Mouse (Mus musculus): ENCODE measurements around the gene Lilr4b. TPM values are rescaled to one million over a fixed set of nuclear protein-coding genes. Genes with fewer than 3 reads are reported as not detected.
"Not testable (repeated sequence)": the region's sequence is repeated elsewhere in the genome, so short reads cannot be mapped to it uniquely, and the experiment has no call there.

Gene Lilr4b
- 1.2 and 2.8 TPM in 2 replicates for polyA plus RNA-seq (2014; fragmentation: Nextera tagmentation; extraction: Ambion mirVana)

GRCm38 (mm10) chr10:51480397-51480796 lies at the start of gene Lilr4b, which contains the start of gene Gm49339:
Lilr4b (plus strand) TSS chr10:51480632.
Gm49339 (plus strand) TSS chr10:51480612.
- H3K27me3 ChIP-seq (ENCODE audit: control insufficient read depth, insufficient read depth, low read length); ATAC-seq (ENCODE audit: insufficient number of reproducible peaks, insufficient read depth, low FRiP score, low read depth); H3K36me3 ChIP-seq (ENCODE audit: control insufficient read depth, insufficient read depth, low read length); H3K9me3 ChIP-seq (ENCODE audit: control insufficient read depth, low read length); H3K9ac ChIP-seq (ENCODE audit: low read length); H3K27ac ChIP-seq (replicated peaks in 1 of 2; ENCODE audit: control insufficient read depth in 1 of 2, insufficient read depth in 1 of 2, low read depth in 2 of 2, low read length in 2 of 2); H3K4me1 ChIP-seq (ENCODE audit: control insufficient read depth in 2 of 2, insufficient read depth in 2 of 2, low read length in 2 of 2); H3K4me3 ChIP-seq (ENCODE audit: control insufficient read depth in 1 of 2, insufficient read depth in 1 of 2, low read depth in 1 of 2, low read length in 2 of 2); H3K4me2 ChIP-seq (ENCODE audit: low read length): not testable (repeated sequence)
- WGBS: 96% methylated on average over 1 of the region's 3 CpGs

- H3K9me3 ChIP-seq (ENCODE audit: control insufficient read depth, low read length): no peaks in the 10 kb centered on the region
- no peak overlapping the region for H3K27ac ChIP-seq (replicated peaks in 1 of 2; ENCODE audit: control insufficient read depth in 1 of 2, insufficient read depth in 1 of 2, low read depth in 2 of 2, low read length in 2 of 2)
- no peaks in the 10 kb centered on the region for H3K4me1 ChIP-seq (ENCODE audit: control insufficient read depth in 2 of 2, insufficient read depth in 2 of 2, low read length in 2 of 2)
- no peak overlapping the region for H3K4me2 ChIP-seq (ENCODE audit: low read length)
- H3K4me3 ChIP-seq (ENCODE audit: control insufficient read depth in 1 of 2, insufficient read depth in 1 of 2, low read depth in 1 of 2, low read length in 2 of 2): no peak overlapping the region
- H3K27me3 ChIP-seq (ENCODE audit: control insufficient read depth, insufficient read depth, low read length): no peaks in the 10 kb centered on the region
- ATAC-seq (ENCODE audit: insufficient number of reproducible peaks, insufficient read depth, low FRiP score, low read depth): no peak
- H3K36me3 ChIP-seq (ENCODE audit: control insufficient read depth, insufficient read depth, low read length): no peaks in the 10 kb centered on the region
- H3K9ac ChIP-seq (ENCODE audit: low read length): no peak overlapping the region
Observed at GRCm38 (mm10) chr10:51432940-51433339, 47.5 kb upstream of the Lilr4b start.

GRCm38 (mm10) chr10:51435684-51436083 lies 44.7 kb upstream of the Lilr4b start:
- no peak overlapping the region for H3K27ac ChIP-seq (replicated peaks in 1 of 2; ENCODE audit: control insufficient read depth in 1 of 2, insufficient read depth in 1 of 2, low read depth in 2 of 2, low read length in 2 of 2)
- no peak overlapping the region for H3K4me3 ChIP-seq (ENCODE audit: control insufficient read depth in 1 of 2, insufficient read depth in 1 of 2, low read depth in 1 of 2, low read length in 2 of 2)
- H3K4me1 ChIP-seq (ENCODE audit: control insufficient read depth in 2 of 2, insufficient read depth in 2 of 2, low read length in 2 of 2): no peaks in the 10 kb centered on the region
- H3K9ac ChIP-seq (ENCODE audit: low read length): no peak overlapping the region
- no peak overlapping the region for H3K4me2 ChIP-seq (ENCODE audit: low read length)
- 69% methylated on average over 3 of the region's 3 CpGs for WGBS
- no peaks in the 10 kb centered on the region for H3K9me3 ChIP-seq (ENCODE audit: control insufficient read depth, low read length)
- ATAC-seq (ENCODE audit: insufficient number of reproducible peaks, insufficient read depth, low FRiP score, low read depth): no peak
- no peaks in the 10 kb centered on the region for H3K27me3 ChIP-seq (ENCODE audit: control insufficient read depth, insufficient read depth, low read length)
- H3K36me3 ChIP-seq (ENCODE audit: control insufficient read depth, insufficient read depth, low read length): no peaks in the 10 kb centered on the region

- no peaks in the 10 kb centered on the region for H3K4me1 ChIP-seq (ENCODE audit: control insufficient read depth in 2 of 2, insufficient read depth in 2 of 2, low read length in 2 of 2)
- WGBS: 80% methylated on average over 4 of the region's 4 CpGs
Observed at GRCm38 (mm10) chr10:51451610-51452009, 28.8 kb upstream of the Lilr4b start.

GRCm38 (mm10) chr10:51453616-51454298 lies 26.7 kb upstream of the Lilr4b start:
- 88% methylated on average over 1 of the region's 1 CpGs for WGBS
- H3K4me3 ChIP-seq (ENCODE audit: control insufficient read depth in 1 of 2, insufficient read depth in 1 of 2, low read depth in 1 of 2, low read length in 2 of 2): no peak overlapping the region
- H3K4me2 ChIP-seq (ENCODE audit: low read length): no peak overlapping the region
- no peaks in the 10 kb centered on the region for H3K9me3 ChIP-seq (ENCODE audit: control insufficient read depth, low read length)
- no peak for ATAC-seq (ENCODE audit: insufficient number of reproducible peaks, insufficient read depth, low FRiP score, low read depth)
- H3K27ac ChIP-seq (replicated peaks in 1 of 2; ENCODE audit: control insufficient read depth in 1 of 2, insufficient read depth in 1 of 2, low read depth in 2 of 2, low read length in 2 of 2): no peak overlapping the region
- no peaks in the 10 kb centered on the region for H3K27me3 ChIP-seq (ENCODE audit: control insufficient read depth, insufficient read depth, low read length)
- no peak overlapping the region for H3K9ac ChIP-seq (ENCODE audit: low read length)
- no peaks in the 10 kb centered on the region for H3K4me1 ChIP-seq (ENCODE audit: control insufficient read depth in 2 of 2, insufficient read depth in 2 of 2, low read length in 2 of 2)
- no peaks in the 10 kb centered on the region for H3K36me3 ChIP-seq (ENCODE audit: control insufficient read depth, insufficient read depth, low read length)

More at GRCm38 (mm10) chr10:51451610-51452009, 28.8 kb upstream of the Lilr4b start:
- H3K36me3 ChIP-seq (ENCODE audit: control insufficient read depth, insufficient read depth, low read length): no peaks in the 10 kb centered on the region
- H3K27me3 ChIP-seq (ENCODE audit: control insufficient read depth, insufficient read depth, low read length): no peaks in the 10 kb centered on the region
- no peak overlapping the region for H3K4me2 ChIP-seq (ENCODE audit: low read length)
- no peak overlapping the region for H3K27ac ChIP-seq (replicated peaks in 1 of 2; ENCODE audit: control insufficient read depth in 1 of 2, insufficient read depth in 1 of 2, low read depth in 2 of 2, low read length in 2 of 2)
- H3K9ac ChIP-seq (ENCODE audit: low read length): no peak overlapping the region
- no peak overlapping the region for H3K4me3 ChIP-seq (ENCODE audit: control insufficient read depth in 1 of 2, insufficient read depth in 1 of 2, low read depth in 1 of 2, low read length in 2 of 2)
- ATAC-seq (ENCODE audit: insufficient number of reproducible peaks, insufficient read depth, low FRiP score, low read depth): no peak
- H3K9me3 ChIP-seq (ENCODE audit: control insufficient read depth, low read length): no peaks in the 10 kb centered on the region

- no peak overlapping the region for H3K4me3 ChIP-seq (ENCODE audit: control insufficient read depth in 1 of 2, insufficient read depth in 1 of 2, low read depth in 1 of 2, low read length in 2 of 2)
- no peaks in the 10 kb centered on the region for H3K36me3 ChIP-seq (ENCODE audit: control insufficient read depth, insufficient read depth, low read length)
- no peak overlapping the region for H3K4me2 ChIP-seq (ENCODE audit: low read length)
- H3K9ac ChIP-seq (ENCODE audit: low read length): no peak overlapping the region
- 51% methylated on average over 1 of the region's 1 CpGs for WGBS
- no peak for ATAC-seq (ENCODE audit: insufficient number of reproducible peaks, insufficient read depth, low FRiP score, low read depth)
- H3K9me3 ChIP-seq (ENCODE audit: control insufficient read depth, low read length): no peaks in the 10 kb centered on the region
- H3K27me3 ChIP-seq (ENCODE audit: control insufficient read depth, insufficient read depth, low read length): no peaks in the 10 kb centered on the region
- H3K4me1 ChIP-seq (ENCODE audit: control insufficient read depth in 2 of 2, insufficient read depth in 2 of 2, low read length in 2 of 2): no peaks in the 10 kb centered on the region
- no peak overlapping the region for H3K27ac ChIP-seq (replicated peaks in 1 of 2; ENCODE audit: control insufficient read depth in 1 of 2, insufficient read depth in 1 of 2, low read depth in 2 of 2, low read length in 2 of 2)
Observed at GRCm38 (mm10) chr10:51454365-51454764, 26.1 kb upstream of the Lilr4b start.

- no peak for ATAC-seq (ENCODE audit: insufficient number of reproducible peaks, insufficient read depth, low FRiP score, low read depth)
Observed at GRCm38 (mm10) chr10:51455762-51456161, 24.7 kb upstream of the Lilr4b start.

GRCm38 (mm10) chr10:51456369-51456768 lies 24.1 kb upstream of the Lilr4b start:
- no peaks in the 10 kb centered on the region for H3K36me3 ChIP-seq (ENCODE audit: control insufficient read depth, insufficient read depth, low read length)
- WGBS: 61% methylated on average over 4 of the region's 4 CpGs
- H3K4me3 ChIP-seq (ENCODE audit: control insufficient read depth in 1 of 2, insufficient read depth in 1 of 2, low read depth in 1 of 2, low read length in 2 of 2): no peak overlapping the region
- no peaks in the 10 kb centered on the region for H3K9me3 ChIP-seq (ENCODE audit: control insufficient read depth, low read length)
- H3K4me2 ChIP-seq (ENCODE audit: low read length): no peak overlapping the region
- no peak overlapping the region for H3K27ac ChIP-seq (replicated peaks in 1 of 2; ENCODE audit: control insufficient read depth in 1 of 2, insufficient read depth in 1 of 2, low read depth in 2 of 2, low read length in 2 of 2)
- ATAC-seq (ENCODE audit: insufficient number of reproducible peaks, insufficient read depth, low FRiP score, low read depth): no peak
- H3K4me1 ChIP-seq (ENCODE audit: control insufficient read depth in 2 of 2, insufficient read depth in 2 of 2, low read length in 2 of 2): no peaks in the 10 kb centered on the region
- no peak overlapping the region for H3K9ac ChIP-seq (ENCODE audit: low read length)
- H3K27me3 ChIP-seq (ENCODE audit: control insufficient read depth, insufficient read depth, low read length): no peaks in the 10 kb centered on the region

More at GRCm38 (mm10) chr10:51455762-51456161, 24.7 kb upstream of the Lilr4b start:
- H3K4me1 ChIP-seq (ENCODE audit: control insufficient read depth in 2 of 2, insufficient read depth in 2 of 2, low read length in 2 of 2): no peaks in the 10 kb centered on the region
- no peak overlapping the region for H3K9ac ChIP-seq (ENCODE audit: low read length)
- no peak overlapping the region for H3K4me3 ChIP-seq (ENCODE audit: control insufficient read depth in 1 of 2, insufficient read depth in 1 of 2, low read depth in 1 of 2, low read length in 2 of 2)
- no peak overlapping the region for H3K4me2 ChIP-seq (ENCODE audit: low read length)
- no peaks in the 10 kb centered on the region for H3K27me3 ChIP-seq (ENCODE audit: control insufficient read depth, insufficient read depth, low read length)
- no peaks in the 10 kb centered on the region for H3K36me3 ChIP-seq (ENCODE audit: control insufficient read depth, insufficient read depth, low read length)
- 56% methylated on average over 1 of the region's 1 CpGs for WGBS
- no peak overlapping the region for H3K27ac ChIP-seq (replicated peaks in 1 of 2; ENCODE audit: control insufficient read depth in 1 of 2, insufficient read depth in 1 of 2, low read depth in 2 of 2, low read length in 2 of 2)
- no peaks in the 10 kb centered on the region for H3K9me3 ChIP-seq (ENCODE audit: control insufficient read depth, low read length)

Measured in heart, embryonic 14.5 days (tissue).